Mouse (Mus musculus) spleen, embryonic (tissue): Measurements from ENCODE around the gene Tbata.

Experiments
- CTCF ChIA-PET: fragments of 350-600 bp; sonication (Branson Sonifier 250); formaldehyde crosslinking; loops from one replicate; lab custom pipeline; 2022; lab: Charles Lee

Tbata gene

GRCm38 (mm10) chr10:61208114-61208684 is 36.4 kb downstream of the Tbata start:
- CTCF ChIA-PET, result no interaction called here

- CTCF ChIA-PET, result interaction anchor here (1.2 kb wide), 1 partner anchor 65 kb away, joined by 3 read pairs; no protein-coding TSS in a partner anchor
Measured at GRCm38 (mm10) chr10:61211105-61211504, 39.4 kb downstream of the Tbata start.

GRCm38 (mm10) chr10:61211743-61212142 is 40.0 kb downstream of the Tbata start:
- CTCF ChIA-PET, result no interaction called here

- CTCF ChIA-PET, result no interaction called here
Measured at GRCm38 (mm10) chr10:61212817-61213216, 41.1 kb downstream of the Tbata start.

GRCm38 (mm10) chr10:61215658-61216057 is 43.9 kb downstream of the Tbata start:
- CTCF ChIA-PET, result no interaction called here

- CTCF ChIA-PET, result interaction anchor here (0.5 kb wide), 1 partner anchor 1690 kb away, joined by 3 read pairs; no protein-coding TSS in a partner anchor
Measured at GRCm38 (mm10) chr10:61216163-61216562, 44.4 kb downstream of the Tbata start.

- CTCF ChIA-PET, result no interaction called here
Measured at GRCm38 (mm10) chr10:61219318-61219717, 47.6 kb downstream of the Tbata start.

- CTCF ChIA-PET, result no interaction called here
Measured at GRCm38 (mm10) chr10:61225694-61226093, 53.9 kb downstream of the Tbata start.

- CTCF ChIA-PET, result no interaction called here
Measured at GRCm38 (mm10) chr10:61226784-61227396, 55.1 kb downstream of the Tbata start.

GRCm38 (mm10) chr10:61231756-61232155 is 60.0 kb downstream of the Tbata start:
- CTCF ChIA-PET, result no interaction called here

GRCm38 (mm10) chr10:61232858-61233567 is 61.3 kb downstream of the Tbata start:
- CTCF ChIA-PET, result interaction anchor here (0.6 to 0.8 kb wide), 2 partner anchors 77 to 658 kb away, joined by 3 to 13 read pairs; no protein-coding TSS in a partner anchor

- CTCF ChIA-PET, result no interaction called here
Measured at GRCm38 (mm10) chr10:61234319-61234718, 62.6 kb downstream of the Tbata start.

- CTCF ChIA-PET, result no interaction called here
Measured at GRCm38 (mm10) chr10:61235677-61236267, 64.0 kb downstream of the Tbata start.

- CTCF ChIA-PET, result no interaction called here
Measured at GRCm38 (mm10) chr10:61236683-61237390, 65.1 kb downstream of the Tbata start.

GRCm38 (mm10) chr10:61237391-61237785 is 65.6 kb downstream of the Tbata start:
- CTCF ChIA-PET, result no interaction called here
